Mouse (Mus musculus) lung, postnatal 25 days (tissue): ENCODE results near the gene Ccl12.

Experiments used
- DNase-seq: peaks from one replicate; pipeline ENCODE4 v3.0.0; 2022; ENCODE audit warnings: low spot score

Gene Ccl12

DNA sequence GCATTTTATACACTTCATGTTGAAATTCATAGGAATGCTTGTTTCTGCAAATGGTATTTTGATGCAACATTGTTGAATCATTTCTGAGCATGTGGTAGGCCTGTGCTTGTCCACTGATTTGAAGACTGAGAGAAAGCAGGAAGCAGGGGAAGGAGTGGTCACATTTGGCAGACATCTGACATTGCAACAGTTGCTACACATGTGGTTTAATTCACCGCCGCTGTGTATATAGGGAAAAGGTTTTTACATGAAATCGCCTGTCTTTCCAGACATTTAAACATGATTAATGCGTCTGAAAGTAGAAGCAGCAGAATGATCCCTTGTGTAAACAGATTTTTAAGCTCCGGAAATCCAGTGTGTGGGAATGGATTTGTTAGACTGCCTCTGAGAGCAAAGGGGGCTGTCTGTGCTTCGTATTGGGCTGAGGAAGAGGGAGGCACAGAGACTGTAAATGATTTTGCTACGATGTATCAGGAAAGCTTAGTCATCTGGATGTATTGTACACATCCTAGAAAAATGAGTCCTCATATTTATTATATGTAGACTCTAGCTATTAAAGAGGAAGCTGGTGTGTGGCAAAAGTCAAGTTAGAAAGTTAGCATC, 37.9 kb downstream of the Ccl12 start:
- peak; percentile 37 for DNase-seq
